Mouse (Mus musculus): ENCODE results near the gene Metrnl. TPM values are rescaled to one million over a fixed set of nuclear protein-coding genes. Genes with fewer than 3 reads are reported as not detected.

Gene Metrnl
- polyA plus RNA-seq (2012; rRNA removed) = 6.0 and 8.5 TPM in 2 replicates

DNA sequence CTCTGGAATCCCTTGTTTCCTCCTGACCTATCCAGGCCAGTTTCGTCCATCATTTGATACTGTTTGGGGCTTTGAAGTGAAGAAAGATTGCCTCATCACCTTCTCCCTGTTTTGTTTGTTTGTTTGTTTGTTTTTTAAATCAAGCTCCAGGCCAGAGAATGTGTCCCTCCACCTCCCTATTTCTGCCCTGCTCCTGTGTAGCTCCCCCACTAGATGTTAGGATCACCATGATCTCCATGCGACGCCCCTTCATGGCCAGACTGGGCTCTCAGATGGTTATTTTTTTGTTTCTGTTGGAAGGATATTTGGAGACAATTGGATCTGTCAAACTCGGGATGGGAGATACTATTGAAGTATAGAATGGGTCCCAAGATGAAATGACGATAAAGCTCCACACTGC is at the start of gene Metrnl:
Gene Metrnl (plus strand): TSS at position 301 of the 400 bp plus-strand sequence.

DNA sequence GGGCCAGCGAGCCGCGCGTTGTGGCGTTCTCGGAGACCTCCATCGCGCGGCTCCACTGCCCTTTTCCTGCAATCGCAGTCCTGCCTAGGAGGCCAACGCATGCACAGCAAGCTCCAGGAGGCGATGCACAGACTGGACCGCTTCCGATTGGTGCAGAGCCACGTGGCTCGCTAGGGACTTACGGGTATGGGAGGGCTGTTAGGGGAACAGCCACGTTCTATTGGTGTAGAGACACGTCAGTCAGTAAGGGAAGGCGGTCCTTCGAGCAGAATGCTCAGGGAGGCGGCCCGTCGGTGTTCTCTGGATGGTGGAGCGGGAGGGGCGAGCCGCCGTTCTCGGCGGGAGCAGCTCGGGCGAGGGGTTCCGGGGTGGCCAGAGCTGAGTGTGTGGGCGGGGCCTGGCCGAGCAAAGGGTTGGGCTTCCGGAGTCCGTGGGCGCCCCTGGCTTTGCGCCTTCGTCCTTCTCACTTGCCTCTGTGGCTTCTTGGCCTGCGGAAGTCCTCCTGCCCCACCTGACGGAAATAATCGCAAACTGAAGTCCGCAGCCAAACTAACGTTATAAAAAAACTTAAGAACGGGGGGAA is 28.3 kb upstream of the Metrnl start, which contains the start of gene B3gntl1:
Gene B3gntl1 (minus strand): TSS at position 164 of the 583 bp plus-strand sequence.

Other genes starting within 250 kb of the Metrnl start
- 50.8 and 51.1 TPM in 2 replicates for gene Tbcd, start 249.6 kb upstream of the Metrnl start, polyA plus RNA-seq (2012; rRNA removed)
- gene Zfp750, start 182.2 kb upstream of the Metrnl start, polyA plus RNA-seq (2012; rRNA removed) = 0.10 and 0.25 TPM in 2 replicates
- 6.0 and 9.2 TPM in 2 replicates for gene B3gntl1, start 28.4 kb upstream of the Metrnl start, polyA plus RNA-seq (2012; rRNA removed)
- gene Ptchd3, start 128.7 kb downstream of the Metrnl start, polyA plus RNA-seq (2012; rRNA removed) = not detected in 2 replicates

All from central nervous system, embryonic 11.5 days (tissue).